Mouse (Mus musculus): ENCODE results near the gene Zfp691.

- no peak for TF ChIP-seq CTCF (IDR thresholded peaks at IDR 0.05; ENCODE audit: extremely low read depth, insufficient read depth, low read length)
- TF ChIP-seq POLR2A (IDR thresholded peaks at IDR 0.05; ENCODE audit: extremely low read depth, insufficient read depth, low read length) = no peak
Measured at GRCm38 (mm10) chr4:119133306-119133705, 40.7 kb downstream of the Zfp691 start.

Measured in cortical plate, adult 2 months (tissue).